Mouse (Mus musculus): ENCODE measurements around the gene Atp5l.

The Atp5l gene

GRCm38 (mm10) chr9:44891210-44891609 lies 29.3 kb downstream of the Atp5l start:
- DNase-seq = no peak

- DNase-seq = no peak
Measured at GRCm38 (mm10) chr9:44890122-44890521, 30.4 kb downstream of the Atp5l start.

- DNase-seq = no peak
Measured at GRCm38 (mm10) chr9:44888114-44888624, 32.4 kb downstream of the Atp5l start.

GRCm38 (mm10) chr9:44882981-44883569 lies 37.5 kb downstream of the Atp5l start:
- DNase-seq = peak; percentile 45

GRCm38 (mm10) chr9:44882436-44882980 lies 38.0 kb downstream of the Atp5l start:
- DNase-seq = peak; percentile 63

- peak; percentile 76 for DNase-seq
Measured at GRCm38 (mm10) chr9:44881941-44882435, 38.6 kb downstream of the Atp5l start.

- DNase-seq = peak; percentile 99
Measured at GRCm38 (mm10) chr9:44881221-44881871, 39.2 kb downstream of the Atp5l start, which contains the start of gene Kmt2a. TSS of gene Kmt2a (minus strand) at chr9:44881296.

- peak; percentile 40 for DNase-seq
Measured at GRCm38 (mm10) chr9:44880309-44881081, 40.0 kb downstream of the Atp5l start.

GRCm38 (mm10) chr9:44879694-44880271 lies 40.8 kb downstream of the Atp5l start:
- peak; percentile 10 for DNase-seq

- DNase-seq = no peak
Measured at GRCm38 (mm10) chr9:44878776-44879500, 41.6 kb downstream of the Atp5l start.

- DNase-seq = no peak
Measured at GRCm38 (mm10) chr9:44877686-44878085, 42.9 kb downstream of the Atp5l start.

- DNase-seq = no peak
Measured at GRCm38 (mm10) chr9:44875476-44875875, 45.1 kb downstream of the Atp5l start.

- no peak for DNase-seq
Measured at GRCm38 (mm10) chr9:44874198-44874597, 46.3 kb downstream of the Atp5l start.

- no peak for DNase-seq
Measured at GRCm38 (mm10) chr9:44873665-44874064, 46.9 kb downstream of the Atp5l start.

- no peak for DNase-seq
Measured at GRCm38 (mm10) chr9:44868336-44869094, 52.0 kb downstream of the Atp5l start.

- no peak for DNase-seq
Measured at GRCm38 (mm10) chr9:44867664-44868063, 52.9 kb downstream of the Atp5l start.

- DNase-seq = no peak
Measured at GRCm38 (mm10) chr9:44866501-44867240, 53.9 kb downstream of the Atp5l start.
